Mouse (Mus musculus) thymus, postnatal 14 days (tissue): ENCODE measurements around the gene Sprr2k.
"Not testable (repeated sequence)": the region's sequence is repeated elsewhere in the genome, so short reads cannot be mapped to it uniquely, and the experiment has no call there.

Source experiments
- DNase-seq: peaks from one replicate; pipeline ENCODE4 v3.0.0; 2021

Sprr2k gene

GRCm38 (mm10) chr3:92432282-92432681, at the start of gene Sprr2k:
Sprr2k (plus strand) TSS chr3:92432582.
- no peak for DNase-seq

DNA sequence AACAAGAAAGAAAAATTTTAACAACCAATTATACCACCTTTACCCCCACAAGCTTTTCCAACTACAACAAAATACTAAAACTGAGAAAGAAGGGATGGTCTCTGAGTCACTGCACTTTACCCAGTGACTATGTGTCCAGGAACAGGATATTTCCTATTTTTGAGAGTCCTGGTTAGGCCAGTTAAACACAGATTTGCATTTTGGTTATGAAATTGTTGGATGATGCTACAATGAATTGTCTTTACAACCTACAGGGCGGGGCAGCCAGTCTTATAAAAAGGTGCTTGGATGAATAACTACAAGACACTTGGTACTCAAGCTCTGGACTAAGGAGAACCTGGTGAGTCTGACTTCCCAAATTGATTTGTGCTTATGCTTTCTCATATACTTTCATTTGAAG, 47.0 kb upstream of the Sprr2k start, which contains the start of gene Sprr2h:
Gene Sprr2h, plus strand, starts transcription at position 301 of the 400 bp plus-strand sequence.
- DNase-seq: no peak

DNA sequence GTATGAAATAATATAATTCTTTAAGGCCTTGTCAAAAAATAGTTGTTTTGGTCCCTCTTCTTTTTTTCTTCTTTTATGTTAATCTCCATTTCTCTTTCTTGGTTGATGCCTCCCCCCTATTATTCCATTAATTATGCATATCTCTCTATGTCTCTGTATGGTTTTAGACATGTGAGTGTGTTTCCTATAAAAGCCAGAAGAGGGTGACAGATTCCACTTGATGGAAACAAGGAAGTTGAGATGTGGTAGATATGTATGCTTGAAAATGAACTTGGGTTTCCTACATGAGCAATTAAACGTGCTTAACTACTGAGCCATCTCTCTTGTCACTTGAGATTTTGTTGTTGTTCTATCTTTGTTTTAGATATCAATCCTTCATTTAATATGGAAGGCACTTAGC, 38.1 kb upstream of the Sprr2k start:
- no peak for DNase-seq

DNA sequence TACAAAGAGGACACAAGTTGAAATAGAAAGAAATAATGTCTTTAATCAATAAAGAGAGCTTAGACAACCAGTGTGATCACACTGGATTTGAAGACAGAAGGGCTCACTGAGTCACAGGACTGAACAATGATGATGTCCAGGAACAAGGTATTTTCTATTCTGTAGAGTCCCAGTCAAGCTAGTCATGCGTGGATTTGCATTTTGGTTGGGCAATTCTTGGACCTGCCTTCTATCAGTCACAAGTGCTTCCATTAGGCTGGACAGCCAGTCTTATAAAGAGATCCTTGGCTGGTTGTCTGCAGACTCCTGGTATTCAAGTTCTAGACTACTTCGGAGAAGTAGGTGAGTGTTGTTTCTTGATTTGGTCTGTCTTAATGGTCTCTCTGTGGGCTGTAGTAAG, 24.7 kb upstream of the Sprr2k start, which contains the start of gene Sprr2i:
Gene Sprr2i, plus strand, starts transcription at position 301 of the 400 bp plus-strand sequence.
- no peak for DNase-seq

GRCm38 (mm10) chr3:92417782-92418181, 14.6 kb upstream of the Sprr2k start, which contains the start of gene Sprr2j-ps:
Sprr2j-ps (plus strand) TSS chr3:92418082.
- DNase-seq: no peak

- DNase-seq: no peak
These were observed 3.1 kb upstream of the Sprr2k start, which contains the start of gene Gm9774 for GRCm38 (mm10) chr3:92429323-92429722. Gm9774 (minus strand) TSS chr3:92429423.

GRCm38 (mm10) chr3:92438689-92439088, 6.3 kb downstream of the Sprr2k start, which contains the start of gene Sprr1b:
Sprr1b (minus strand) TSS chr3:92438789.
- no peak for DNase-seq

DNA sequence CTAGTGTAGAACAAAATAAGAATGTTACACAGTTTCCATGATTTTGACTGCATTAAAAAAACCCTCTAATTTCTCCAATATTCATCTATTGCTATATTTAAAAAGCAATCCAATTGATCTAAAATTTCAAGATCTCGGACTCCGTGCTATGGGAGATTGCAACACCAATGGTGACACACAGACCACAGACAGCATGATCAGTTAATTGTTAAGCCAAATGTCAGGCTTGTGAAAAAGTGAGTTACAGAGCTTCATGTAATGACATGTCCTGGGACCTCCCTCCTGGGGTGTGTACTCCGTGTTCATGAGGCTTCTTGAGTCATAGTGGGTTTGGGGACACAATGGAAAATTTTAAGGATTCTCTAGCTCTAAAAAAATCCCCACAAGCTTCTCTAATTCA, 7.8 kb downstream of the Sprr2k start:
- no peak for DNase-seq

DNA sequence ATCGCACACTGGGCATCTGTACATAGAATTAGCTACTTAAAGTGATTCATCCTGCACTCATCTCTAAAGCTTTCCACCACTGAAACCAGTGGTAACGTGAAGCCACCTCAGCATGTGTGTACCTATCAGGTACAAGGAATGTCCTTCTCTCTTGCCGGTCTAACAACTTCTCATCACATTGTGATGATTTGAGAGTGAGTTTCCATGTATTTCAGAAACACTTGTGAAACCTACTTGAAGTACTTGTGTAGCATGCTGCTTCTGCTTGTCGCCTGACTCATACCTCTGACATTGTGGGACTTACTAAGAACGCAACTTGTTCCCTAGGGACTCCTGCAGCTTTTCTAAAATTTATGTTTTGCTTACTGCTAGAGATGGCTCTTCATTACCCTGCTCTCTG, 22.8 kb downstream of the Sprr2k start:
- no peak for DNase-seq

- DNase-seq: no peak
These were observed 26.2 kb downstream of the Sprr2k start, which contains the start of gene Sprr3 for GRCm38 (mm10) chr3:92458620-92459019. Sprr3 (minus strand) TSS chr3:92458720.

DNA sequence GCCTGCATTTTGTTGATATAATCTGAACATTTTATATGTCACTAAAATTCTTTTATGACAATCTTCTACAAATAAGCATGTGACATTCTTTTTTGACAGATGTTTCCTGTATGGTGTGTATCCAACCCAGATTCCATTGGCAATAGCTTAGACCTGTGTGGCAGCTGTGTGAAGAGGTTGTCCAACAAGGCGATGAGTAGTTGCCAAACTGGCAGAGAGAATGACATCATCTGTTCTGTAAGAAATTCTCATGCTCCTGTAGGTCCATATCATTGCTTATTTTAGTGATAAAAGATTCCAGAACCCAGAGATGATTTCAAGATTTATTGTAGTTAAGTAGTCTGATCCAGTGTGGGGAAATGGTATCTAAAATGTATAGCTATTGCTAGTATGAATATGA, 34.2 kb downstream of the Sprr2k start:
- no peak for DNase-seq

- no peak for DNase-seq
These were observed 35.0 kb downstream of the Sprr2k start for GRCm38 (mm10) chr3:92467424-92467823.

GRCm38 (mm10) chr3:92470111-92470510, 37.7 kb downstream of the Sprr2k start:
- no peak for DNase-seq

DNA sequence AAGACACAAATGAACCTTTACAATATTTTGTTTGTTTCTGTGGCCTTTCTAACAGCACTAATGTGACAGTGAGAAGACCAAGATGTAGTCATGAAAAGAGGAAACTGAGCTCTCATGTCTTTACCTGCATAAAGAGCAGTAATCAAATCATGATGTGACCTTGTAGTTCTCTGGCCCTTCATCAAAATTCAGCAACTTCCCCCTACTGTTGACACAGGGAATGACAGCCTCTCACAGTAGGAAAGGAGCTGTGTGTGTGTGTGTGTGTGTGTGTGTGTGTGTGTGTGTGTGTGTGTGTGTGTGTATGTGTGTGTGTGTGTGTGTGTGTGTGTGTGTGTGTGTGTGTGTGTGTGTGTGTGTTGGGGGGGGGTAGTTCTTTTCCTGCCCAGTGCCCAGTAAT, 48.9 kb downstream of the Sprr2k start:
- not testable (repeated sequence) for DNase-seq
